Mouse (Mus musculus) limb, embryonic 13.5 days (tissue): ENCODE measurements around the gene Olfr1129. TPM values are rescaled to one million over a fixed set of nuclear protein-coding genes. Genes with fewer than 3 reads are reported as not detected.
"Not testable (repeated sequence)": the region's sequence is repeated elsewhere in the genome, so short reads cannot be mapped to it uniquely, and the experiment has no call there.

Experiments
- ATAC-seq: fragments of 200-750 bp; cut with Nextera tagmentation; 2 replicates; pipeline ENCODE4 v1.8.0; 2017; ENCODE audit warnings: low read depth, moderate number of reproducible peaks, moderate TSS enrichment; ENCODE audit not compliant: low FRiP score
- H3K27ac ChIP-seq: fragments of 300-500 bp; sonication (generic); 2 replicates; pipeline ENCODE4 v1.5.1; 2015; ENCODE audit warnings: inconsistent platforms, mild to moderate bottlenecking, moderate library complexity
- H3K27me3 ChIP-seq: fragments of 300-500 bp; sonication (generic); 2 replicates; pipeline ENCODE4 v1.6.1; 2015; ENCODE audit warnings: mild to moderate bottlenecking, inconsistent platforms
- H3K36me3 ChIP-seq: fragments of 300-500 bp; sonication (generic); 2 replicates; pipeline ENCODE4 v1.6.1; 2015; ENCODE audit warnings: inconsistent platforms, mild to moderate bottlenecking, moderate library complexity
- H3K4me1 ChIP-seq: fragments of 300-500 bp; sonication (generic); 2 replicates; pipeline ENCODE4 v1.6.1; 2015; ENCODE audit warnings: inconsistent platforms
- H3K4me2 ChIP-seq: fragments of 300-500 bp; sonication (generic); replicated peaks from 2 replicates; pipeline ENCODE4 v1.6.1; 2015; ENCODE audit warnings: inconsistent platforms, mild to moderate bottlenecking, moderate library complexity
- H3K4me3 ChIP-seq: fragments of 300-500 bp; sonication (generic); 2 replicates; pipeline ENCODE4 v1.5.1; 2015; ENCODE audit warnings: moderate library complexity, mild to moderate bottlenecking, inconsistent platforms
- H3K9ac ChIP-seq: fragments of 300-500 bp; sonication (generic); 2 replicates; pipeline ENCODE4 v1.6.1; 2015; ENCODE audit warnings: mild to moderate bottlenecking, inconsistent platforms
- H3K9me3 ChIP-seq: fragments of 300-500 bp; sonication (generic); 2 replicates; pipeline ENCODE4 v1.6.1; 2016; ENCODE audit warnings: inconsistent platforms
- WGBS: fragments of 180-500 bp; shearing (Covaris S2); methylation state at CpG from one replicate; pipeline ENCODE4 v1.1.7; 2015; 5-methylcytosine and 5-hydroxymethylcytosine counted together
- polyA plus RNA-seq: library from polyadenylated mRNA; unstranded; fragments of >200 nt; fragmentation: Nextera tagmentation; extraction: Ambion mirVana; gene quantifications from 2 replicates; pipeline ENCODE4 v1.2.1, GENCODE M21; 2015

Gene Olfr1129
- polyA plus RNA-seq: not detected in 2 replicates

- not testable (repeated sequence) for H3K9me3 ChIP-seq, H3K4me1 ChIP-seq, H3K36me3 ChIP-seq, H3K4me2 ChIP-seq, H3K4me3 ChIP-seq, ATAC-seq, H3K27me3 ChIP-seq, H3K27ac ChIP-seq, H3K9ac ChIP-seq
- WGBS: 67% methylated on average over 1 of the region's 1 CpGs
Observed at GRCm38 (mm10) chr2:87573602-87574001, at the start of gene Olfr1129. TSS of gene Olfr1129 (plus strand) at chr2:87573902.

- peak overlapping the region; percentile 20; the same call in 1 of the 2 replicates for H3K4me3 ChIP-seq
Observed at GRCm38 (mm10) chr2:87525899-87526616, 47.6 kb upstream of the Olfr1129 start.

GRCm38 (mm10) chr2:87531496-87531895 lies 42.2 kb upstream of the Olfr1129 start, which contains the start of gene Olfr153:
TSS of gene Olfr153 (plus strand) at chr2:87531796.
- no peak within 1 kb of the TSS for H3K4me2 ChIP-seq
- no peaks in the 10 kb centered on the region for H3K4me1 ChIP-seq
- ATAC-seq: no peak
- no peak within 1 kb of the TSS for H3K27ac ChIP-seq
- no peaks in the 10 kb centered on the region for H3K36me3 ChIP-seq
- no peaks in the 10 kb centered on the region for H3K9me3 ChIP-seq
- no peaks in the 10 kb centered on the region for H3K27me3 ChIP-seq
- no peak within 1 kb of the TSS for H3K9ac ChIP-seq
- H3K4me3 ChIP-seq: no peak within 1 kb of the TSS

More at GRCm38 (mm10) chr2:87525899-87526616, 47.6 kb upstream of the Olfr1129 start:
- not testable (repeated sequence) for H3K4me1 ChIP-seq, H3K36me3 ChIP-seq, H3K27ac ChIP-seq, H3K9ac ChIP-seq, H3K27me3 ChIP-seq, ATAC-seq, H3K9me3 ChIP-seq
- 38% methylated on average over 39 of the region's 39 CpGs for WGBS
- H3K4me2 ChIP-seq: peak overlapping the region; percentile 45

GRCm38 (mm10) chr2:87534826-87535225 lies 38.9 kb upstream of the Olfr1129 start:
- no peak for ATAC-seq
- Histone ChIP-seq H3K36me3 (no peaks in the 10 kb centered on the region), H3K9me3 (no peaks in the 10 kb centered on the region), H3K4me2 (no peak overlapping the region), H3K27me3 (no peaks in the 10 kb centered on the region), H3K9ac (no peak overlapping the region), H3K27ac (no peak overlapping the region), H3K4me3 (no peak overlapping the region), H3K4me1 (no peaks in the 10 kb centered on the region)
- 67% methylated on average over 2 of the region's 2 CpGs for WGBS

GRCm38 (mm10) chr2:87545442-87545841 lies 28.3 kb upstream of the Olfr1129 start, which contains the start of gene Olfr1128:
TSS of gene Olfr1128 (minus strand) at chr2:87545542.
- no peak within 1 kb of the TSS for H3K4me3 ChIP-seq
- no peak within 1 kb of the TSS for H3K9ac ChIP-seq
- H3K36me3 ChIP-seq: no peaks in the 10 kb centered on the region
- WGBS: 88% methylated on average over 1 of the region's 1 CpGs
- H3K4me1 ChIP-seq: no peaks in the 10 kb centered on the region
- H3K9me3 ChIP-seq: no peaks in the 10 kb centered on the region
- H3K27me3 ChIP-seq: no peaks in the 10 kb centered on the region
- no peak for ATAC-seq
- H3K27ac ChIP-seq: no peak within 1 kb of the TSS
- no peak within 1 kb of the TSS for H3K4me2 ChIP-seq

GRCm38 (mm10) chr2:87605912-87606311 lies 32.2 kb downstream of the Olfr1129 start, which contains the start of gene Olfr1130:
TSS of gene Olfr1130 (plus strand) at chr2:87606212.
- not testable (repeated sequence) for H3K4me3 ChIP-seq, ATAC-seq, H3K36me3 ChIP-seq

GRCm38 (mm10) chr2:87626804-87627203 lies 53.1 kb downstream of the Olfr1129 start, which contains the start of gene Olfr1131:
TSS of gene Olfr1131 (plus strand) at chr2:87627104.
- ATAC-seq: no peak
- Histone ChIP-seq H3K27ac (no peak within 1 kb of the TSS), H3K4me3 (no peak within 1 kb of the TSS), H3K36me3 (no peaks in the 10 kb centered on the region), H3K4me2 (no peak within 1 kb of the TSS), H3K27me3 (no peaks in the 10 kb centered on the region), H3K4me1 (no peaks in the 10 kb centered on the region), H3K9me3 (no peaks in the 10 kb centered on the region), H3K9ac (no peak within 1 kb of the TSS)
- 67% methylated on average over 3 of the region's 3 CpGs for WGBS

More at GRCm38 (mm10) chr2:87605912-87606311, 32.2 kb downstream of the Olfr1129 start, which contains the start of gene Olfr1130:
- H3K4me2 ChIP-seq, H3K27ac ChIP-seq, H3K9me3 ChIP-seq, H3K9ac ChIP-seq, H3K4me1 ChIP-seq, H3K27me3 ChIP-seq: not testable (repeated sequence)

Other genes starting within 250 kb of the Olfr1129 start
- gene Olfr1120, start 219.1 kb upstream of the Olfr1129 start, polyA plus RNA-seq: not detected in 2 replicates
- not detected in 2 replicates for gene Olfr1121, start 204.0 kb upstream of the Olfr1129 start, polyA plus RNA-seq
- gene Olfr1122, start 188.1 kb upstream of the Olfr1129 start, polyA plus RNA-seq: not detected in 2 replicates
- not detected in 2 replicates for gene Olfr1123, start 157.3 kb upstream of the Olfr1129 start, polyA plus RNA-seq
- gene Olfr1124, start 143.6 kb upstream of the Olfr1129 start, polyA plus RNA-seq: 0.05 and 0.13 TPM in 2 replicates
- not detected in 2 replicates for gene Olfr1126, start 119.9 kb upstream of the Olfr1129 start, polyA plus RNA-seq
- not detected in 2 replicates for gene Pramel7, start 76.8 kb upstream of the Olfr1129 start, polyA plus RNA-seq
- gene Pramel6, start 67.3 kb upstream of the Olfr1129 start, polyA plus RNA-seq: not detected in 2 replicates
- gene Olfr153, start 42.1 kb upstream of the Olfr1129 start, polyA plus RNA-seq: not detected in 2 replicates
- not detected in 2 replicates for gene Olfr1128, start 28.4 kb upstream of the Olfr1129 start, polyA plus RNA-seq
- not detected in 2 replicates for gene Olfr1130, start 32.3 kb downstream of the Olfr1129 start, polyA plus RNA-seq
- not detected in 2 replicates for gene Olfr1131, start 53.2 kb downstream of the Olfr1129 start, polyA plus RNA-seq
- gene Olfr1132, start 63.6 kb downstream of the Olfr1129 start, polyA plus RNA-seq: not detected in 2 replicates
- gene Olfr1133, start 73.5 kb downstream of the Olfr1129 start, polyA plus RNA-seq: not detected in 2 replicates
- not detected in 2 replicates for gene Olfr1134, start 84.6 kb downstream of the Olfr1129 start, polyA plus RNA-seq
- gene Olfr1135, start 99.8 kb downstream of the Olfr1129 start, polyA plus RNA-seq: not detected in 2 replicates
- gene Olfr1136, start 120.0 kb downstream of the Olfr1129 start, polyA plus RNA-seq: not detected in 2 replicates
- gene Olfr1137, start 139.3 kb downstream of the Olfr1129 start, polyA plus RNA-seq: not detected in 2 replicates
- not detected in 2 replicates for gene Olfr1138, start 166.1 kb downstream of the Olfr1129 start, polyA plus RNA-seq
- gene Olfr1140, start 169.8 kb downstream of the Olfr1129 start, polyA plus RNA-seq: not detected in 2 replicates
- not detected in 2 replicates for gene Olfr1141, start 180.1 kb downstream of the Olfr1129 start, polyA plus RNA-seq
- gene Olfr152, start 205.6 kb downstream of the Olfr1129 start, polyA plus RNA-seq: not detected in 2 replicates
- gene Olfr1143, start 226.7 kb downstream of the Olfr1129 start, polyA plus RNA-seq: not detected in 2 replicates
- not detected in 2 replicates for gene Olfr1145, start 235.9 kb downstream of the Olfr1129 start, polyA plus RNA-seq